Mouse (Mus musculus): ENCODE data around the gene Top1. TPM values are rescaled to one million over a fixed set of nuclear protein-coding genes. Genes with fewer than 3 reads are reported as not detected.

Top1 gene
- total RNA-seq, 2 experiments from 2014 or later, result 91.1 to 99.3 TPM

Small RNAs within 50 kb of the gene (microRNA-seq; reads per million reads assigned to microRNA genes)
- 0 reads per million in 2 experiments for gene Gm23968

Other genes with a start within 250 kb of the Top1 start
- 100 to 1,000 TPM in 1 of 2 experiments, 10 to 100 TPM in 1; 95.8 to 112 TPM for gene Plcg1, start 85.4 kb downstream of the Top1 start, total RNA-seq (2021)
- gene Zhx3, start 227.1 kb downstream of the Top1 start, total RNA-seq (2021), result 100 to 1,000 TPM in 1 of 2 experiments, 10 to 100 TPM in 1; 92.9 to 124 TPM
- 1 to 10 TPM; 1.1 to 1.4 TPM for gene Lpin3, start 234.8 kb downstream of the Top1 start, total RNA-seq (2021)

Data from layer of hippocampus, postnatal 36 days (tissue).